Mouse (Mus musculus) kidney, postnatal 25 days (tissue): Measurements from ENCODE around the gene Poc1b.
A peak's percentile ranks its signal among the peaks of the same experiment; 100 is the strongest.
"Not testable (repeated sequence)": the region's sequence is repeated elsewhere in the genome, so short reads cannot be mapped to it uniquely, and the experiment has no call there.

Experiments used
- DNase-seq, 2 experiments: peaks; one replicate each; pipeline ENCODE4 v3.0.0; 2021; ENCODE audit warnings: mixed read lengths in 2 of 2

Poc1b gene

DNA sequence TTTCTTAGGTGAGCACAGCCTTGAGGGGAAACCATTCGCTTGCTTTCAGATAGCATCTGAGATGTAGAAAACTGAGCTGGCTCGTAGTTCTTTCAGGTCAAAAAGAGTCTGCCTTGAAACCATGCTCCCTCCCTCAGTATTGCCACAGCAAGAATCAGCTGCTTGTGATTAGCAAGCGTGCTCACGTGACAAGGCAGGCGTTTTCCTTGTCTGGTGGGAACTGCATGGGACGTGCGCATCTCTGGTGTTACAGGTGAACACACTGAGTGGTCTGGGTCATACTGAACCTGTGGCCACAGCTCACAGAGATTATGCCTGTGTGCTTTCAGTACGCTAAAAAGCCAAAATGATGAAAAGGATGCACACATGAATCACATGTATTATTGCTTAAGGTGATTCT, 90.3 kb downstream of the Poc1b start:
- DNase-seq = peak in 1 of 2 experiments; percentile 18

DNA sequence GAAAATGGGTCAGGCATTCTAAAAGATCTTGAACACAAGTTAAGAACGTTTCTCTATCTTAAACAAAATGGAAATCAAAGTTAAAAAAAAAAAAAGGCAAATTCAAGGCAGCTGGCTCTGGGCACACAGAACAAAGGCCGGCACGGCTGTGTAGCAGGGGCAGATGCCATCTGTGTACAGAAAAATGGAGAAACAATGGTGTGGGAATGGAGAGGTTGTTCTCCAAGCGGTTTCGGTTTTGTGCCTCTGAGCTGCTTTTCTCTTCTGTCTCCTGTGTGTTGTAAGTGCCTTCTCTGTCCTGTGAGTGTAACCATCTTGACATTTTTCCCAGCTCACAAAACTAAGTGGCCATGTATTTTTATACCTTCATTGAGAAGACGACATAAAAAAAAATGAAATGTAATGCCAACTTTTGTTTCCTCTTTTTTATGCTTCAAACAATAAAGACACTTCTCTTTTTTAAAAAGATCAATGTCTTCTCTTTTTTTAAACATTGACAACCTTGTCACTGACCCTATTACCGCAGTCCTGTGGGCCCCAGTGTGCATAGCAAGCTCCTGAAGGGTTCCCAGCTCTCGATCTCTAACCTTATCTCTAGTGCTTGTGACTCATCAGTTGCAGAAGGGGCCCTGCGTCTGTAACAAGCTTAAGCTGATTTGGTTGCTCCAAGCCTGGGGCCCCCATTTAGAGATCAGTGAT, 90.9 kb downstream of the Poc1b start:
- DNase-seq = no peak

DNA sequence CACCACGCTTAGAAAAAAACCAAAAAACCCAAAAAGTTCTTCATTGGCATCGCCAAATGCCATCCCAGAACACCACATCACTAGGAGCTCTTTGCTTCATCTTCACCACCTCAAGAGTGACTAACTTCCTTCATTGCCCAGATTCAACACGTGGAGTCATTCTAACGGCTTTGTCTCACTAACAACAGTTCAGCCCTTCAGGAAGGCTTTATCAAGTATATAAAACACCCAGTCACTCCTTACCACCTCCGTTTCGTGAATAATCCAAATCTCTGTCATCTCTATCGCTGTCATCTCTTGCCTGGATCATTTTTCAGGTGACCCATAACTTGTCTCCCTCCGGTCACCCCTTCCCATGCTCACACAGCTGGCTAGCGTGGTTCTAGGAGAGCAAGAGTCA, 92.1 kb downstream of the Poc1b start:
- no peak for DNase-seq

DNA sequence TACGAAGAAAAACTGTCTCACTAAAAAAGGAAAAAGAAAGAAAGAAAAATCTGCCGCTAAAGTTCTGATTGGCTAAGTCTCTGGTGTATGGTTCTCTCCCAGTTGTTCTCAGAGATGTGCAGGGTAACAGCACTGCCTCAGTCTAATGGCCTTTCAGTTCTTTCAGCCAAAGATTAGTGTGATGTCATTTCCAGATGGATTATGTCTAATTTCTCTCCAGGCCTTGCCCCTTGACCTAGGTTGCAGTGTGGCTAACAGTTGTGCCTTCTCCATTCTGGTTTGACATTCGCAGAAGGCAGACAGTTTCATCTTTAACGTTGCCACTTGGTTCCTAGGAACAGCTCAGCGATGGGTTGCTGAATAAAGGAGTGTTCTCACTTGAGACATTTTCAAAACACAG, 94.1 kb downstream of the Poc1b start:
- peak in 1 of 2 experiments; percentile 30 for DNase-seq

DNA sequence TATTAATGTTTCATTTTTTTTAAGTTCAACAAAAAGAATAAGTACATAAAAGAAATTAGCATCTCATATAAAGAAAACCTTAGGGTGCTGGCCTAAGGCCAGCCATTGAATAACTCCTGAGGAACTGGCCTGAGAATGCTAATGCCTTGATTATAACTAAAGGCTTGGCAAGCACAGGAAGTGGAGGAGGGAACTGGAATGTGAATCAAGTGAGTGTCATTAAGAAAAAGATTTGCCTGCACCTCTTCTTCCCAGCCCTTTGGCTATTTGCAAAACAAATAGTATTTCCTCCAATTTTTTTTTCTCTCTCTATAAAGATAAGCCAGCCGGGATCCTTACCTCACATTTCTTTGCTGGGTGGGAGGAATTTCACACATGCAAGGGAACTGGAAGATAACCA, 95.0 kb downstream of the Poc1b start:
- DNase-seq = peak in 1 of 2 experiments; percentile 41

DNA sequence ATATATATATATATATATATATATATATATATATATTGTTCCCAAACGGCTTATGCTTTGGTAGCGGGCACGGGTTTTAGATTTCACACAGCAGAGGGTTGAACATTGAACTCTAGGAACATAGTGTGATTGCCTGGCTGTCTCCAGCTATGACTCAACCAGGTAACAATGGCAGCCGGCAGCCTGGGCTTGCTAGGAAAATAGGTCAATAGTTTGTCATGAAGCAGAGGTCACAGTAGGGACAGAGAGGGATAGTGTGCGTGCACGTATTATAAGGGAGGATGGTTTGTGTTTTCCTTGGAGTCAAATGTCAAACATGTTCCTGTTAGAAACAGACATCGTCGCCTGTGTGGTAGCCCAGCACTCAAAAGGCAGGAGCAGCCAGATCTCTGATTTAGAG, 95.5 kb downstream of the Poc1b start:
- DNase-seq = peak in 1 of 2 experiments; percentile 52

DNA sequence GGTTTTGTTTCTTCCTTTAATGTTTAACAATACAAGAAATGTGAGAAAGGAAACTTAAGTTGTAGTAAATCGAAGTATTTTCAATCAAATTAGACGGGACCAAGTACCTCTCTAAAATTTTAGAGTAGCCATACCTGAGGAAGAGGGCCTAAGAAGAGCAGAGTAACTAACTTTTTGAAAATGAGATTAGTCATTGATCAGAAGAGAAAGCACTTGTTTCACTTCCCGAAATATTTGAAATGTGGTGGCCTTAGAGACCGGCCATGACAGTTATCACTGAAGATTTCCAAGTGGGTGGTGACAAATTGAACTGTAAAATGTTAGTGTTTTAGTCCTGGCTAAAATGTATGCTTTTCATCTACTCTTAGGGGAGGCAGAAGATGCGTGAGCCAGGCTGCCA, 96.3 kb downstream of the Poc1b start:
- no peak for DNase-seq

DNA sequence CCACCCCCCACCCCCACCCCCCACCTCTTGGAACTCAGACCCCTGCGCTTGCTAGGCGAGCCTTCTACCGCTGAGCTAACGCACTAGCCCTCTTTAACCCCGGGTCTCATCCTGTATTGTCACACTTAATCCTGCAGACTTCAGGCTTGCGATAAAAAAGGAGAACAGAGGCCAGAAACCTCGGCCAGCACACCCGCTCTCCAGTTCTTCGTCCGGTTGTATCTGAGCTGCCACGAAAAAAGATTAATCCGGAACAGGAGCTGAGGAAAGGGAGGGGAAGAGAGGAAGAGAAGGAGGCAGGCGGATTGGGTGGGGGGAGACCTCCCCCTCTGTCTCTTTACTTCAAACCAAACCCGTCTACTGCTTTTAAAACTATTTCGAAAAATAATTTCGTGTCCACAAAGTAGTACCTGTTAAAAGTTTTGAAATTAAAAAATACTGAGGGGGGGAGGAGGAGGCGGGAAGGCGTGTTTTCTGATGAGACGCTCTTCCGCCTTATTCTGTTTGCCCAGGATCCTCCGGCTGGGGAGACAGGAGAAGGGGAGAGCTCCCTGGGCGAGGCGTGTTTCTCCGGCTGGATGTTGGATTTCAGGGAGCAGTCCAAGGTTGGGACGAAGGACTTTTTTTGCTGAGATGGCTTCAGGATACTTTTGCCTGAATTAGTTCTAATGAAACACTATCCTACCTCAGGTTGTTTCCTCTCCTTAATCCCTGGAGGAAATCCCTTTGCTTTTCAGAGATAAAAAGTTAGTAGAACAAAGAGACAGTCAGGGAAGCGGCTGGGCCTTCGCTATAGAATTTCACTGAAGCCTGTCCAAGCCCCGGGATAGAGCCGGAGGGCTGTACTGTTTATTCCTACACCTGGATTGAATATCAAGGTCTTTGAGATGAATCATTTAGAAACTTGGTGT, 97.0 kb downstream of the Poc1b start:
- DNase-seq = peak; percentile 54 to 63

DNA sequence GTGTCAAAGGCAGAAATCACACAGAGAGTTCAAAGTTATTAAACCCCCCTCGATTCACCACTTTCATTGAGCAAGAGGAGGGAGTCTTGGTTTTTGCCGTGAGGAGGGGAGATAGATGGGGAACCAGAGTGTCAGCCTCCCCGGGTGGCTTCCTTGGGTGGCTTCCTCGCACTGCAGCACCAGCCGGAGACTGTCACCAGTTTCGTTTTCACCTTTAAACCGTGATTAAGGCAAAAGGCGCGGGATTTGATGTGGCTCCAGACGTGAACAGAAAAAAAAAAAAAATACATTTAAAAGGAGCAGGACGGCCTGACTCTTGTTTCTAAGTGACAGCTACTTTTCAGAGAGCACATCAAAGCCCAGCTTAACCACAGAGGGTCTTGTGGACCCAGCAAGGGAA, 97.7 kb downstream of the Poc1b start:
- DNase-seq = peak; percentile 55 to 61

DNA sequence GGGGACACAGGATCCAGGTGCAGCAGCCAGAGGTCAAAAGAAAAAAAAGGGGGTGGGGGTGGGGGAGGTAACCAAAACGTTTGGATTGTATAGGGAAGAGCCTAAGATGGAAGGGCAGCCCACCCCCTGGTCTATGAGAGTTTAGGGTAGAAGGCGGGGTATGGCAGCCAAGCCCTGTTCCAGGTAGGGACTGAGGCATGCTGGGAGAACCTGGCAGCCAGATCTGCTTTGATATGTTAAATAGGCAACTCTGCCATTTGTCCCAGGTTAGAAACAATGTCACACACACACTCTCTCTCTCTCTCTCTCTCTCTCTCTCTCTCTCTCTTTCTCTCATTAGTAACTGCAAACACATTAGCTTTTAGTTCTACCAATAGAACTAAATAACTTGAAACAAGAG, 100.3 kb downstream of the Poc1b start:
- DNase-seq = no peak

DNA sequence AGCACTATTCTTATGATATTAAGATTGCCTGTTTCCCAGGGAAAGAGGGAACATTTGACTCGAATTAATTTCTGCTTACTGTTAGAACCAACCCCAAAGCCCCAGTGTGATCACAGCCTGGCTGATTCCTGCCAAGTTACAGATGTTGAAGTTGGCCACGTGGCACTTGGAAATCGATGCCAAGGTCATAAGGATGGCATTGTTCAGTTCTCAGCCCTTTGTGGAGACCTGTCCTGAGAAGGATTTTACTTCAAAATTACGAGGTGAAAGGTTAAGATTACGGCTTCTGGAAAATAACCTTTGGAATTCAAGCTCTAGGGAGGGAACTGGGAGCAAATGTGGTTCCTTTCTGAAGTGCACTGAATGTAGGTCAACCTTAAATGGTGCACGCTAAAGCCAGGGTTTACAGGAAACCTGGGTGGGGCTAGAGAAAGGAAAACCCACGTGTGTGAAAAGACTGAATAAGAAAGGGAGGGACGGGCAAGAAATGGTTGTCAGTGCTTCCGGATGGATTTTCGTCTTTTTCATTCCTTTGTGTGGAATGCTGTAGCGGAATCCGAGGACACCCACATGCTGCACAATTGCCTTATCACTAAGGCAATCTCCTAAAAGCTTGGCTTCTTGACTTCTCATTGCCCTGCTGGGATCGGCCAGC, 102.4 kb downstream of the Poc1b start:
- DNase-seq = peak; percentile 59 to 76

DNA sequence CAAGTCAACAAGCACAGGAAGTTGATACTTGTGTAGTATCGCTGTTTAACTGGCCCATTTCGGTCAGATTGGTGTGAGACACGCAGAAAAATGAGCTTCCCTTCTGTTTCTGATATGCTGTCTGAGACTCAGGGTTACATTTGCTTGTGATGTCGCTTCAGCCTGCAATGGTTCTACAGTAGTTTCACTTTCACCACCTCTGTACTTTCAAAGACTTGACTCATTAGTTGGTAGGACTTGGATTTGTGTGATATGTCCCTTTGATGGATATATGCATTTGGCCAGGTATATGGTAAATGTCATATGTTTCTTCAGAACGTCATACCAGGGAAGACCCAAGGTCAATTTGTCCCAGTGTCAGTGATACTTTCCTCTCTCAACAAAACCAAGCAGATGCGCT, 104.2 kb downstream of the Poc1b start:
- no peak for DNase-seq

DNA sequence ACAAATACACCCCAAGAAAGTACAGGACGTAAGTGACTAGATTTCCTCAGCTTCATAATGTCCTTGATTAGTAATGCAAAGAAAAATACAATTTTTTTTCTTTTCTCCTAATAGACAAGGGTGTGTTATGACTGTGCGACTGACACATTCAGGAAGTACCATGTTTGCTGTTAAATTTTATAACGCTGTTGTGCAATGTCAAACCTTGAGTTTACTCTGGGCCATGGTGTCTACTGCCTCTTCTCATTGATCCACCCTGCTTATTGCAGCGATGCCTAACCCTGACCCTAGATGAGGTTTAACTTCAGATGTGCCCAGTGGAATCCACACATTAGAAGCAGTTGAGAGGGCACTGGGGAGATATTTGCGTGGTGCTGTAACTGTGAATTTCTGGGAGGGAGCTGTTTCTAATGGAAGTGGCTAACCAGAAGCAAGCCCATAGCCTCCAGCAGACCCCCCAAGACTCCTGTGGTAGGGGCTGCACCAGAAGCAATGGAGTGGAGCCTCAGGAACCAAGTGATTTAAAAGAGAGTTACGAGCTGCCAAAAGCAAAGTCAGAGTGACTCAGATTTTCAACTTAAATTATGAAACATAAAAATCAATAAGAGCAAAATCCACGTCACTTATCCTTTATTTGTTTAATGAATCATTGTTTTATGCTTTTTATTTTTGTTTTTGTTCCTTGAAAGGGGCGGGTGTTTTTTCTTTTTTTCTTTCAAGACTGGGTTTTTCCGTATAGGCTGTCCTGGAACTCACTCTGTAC, 104.8 kb downstream of the Poc1b start:
- DNase-seq = no peak

DNA sequence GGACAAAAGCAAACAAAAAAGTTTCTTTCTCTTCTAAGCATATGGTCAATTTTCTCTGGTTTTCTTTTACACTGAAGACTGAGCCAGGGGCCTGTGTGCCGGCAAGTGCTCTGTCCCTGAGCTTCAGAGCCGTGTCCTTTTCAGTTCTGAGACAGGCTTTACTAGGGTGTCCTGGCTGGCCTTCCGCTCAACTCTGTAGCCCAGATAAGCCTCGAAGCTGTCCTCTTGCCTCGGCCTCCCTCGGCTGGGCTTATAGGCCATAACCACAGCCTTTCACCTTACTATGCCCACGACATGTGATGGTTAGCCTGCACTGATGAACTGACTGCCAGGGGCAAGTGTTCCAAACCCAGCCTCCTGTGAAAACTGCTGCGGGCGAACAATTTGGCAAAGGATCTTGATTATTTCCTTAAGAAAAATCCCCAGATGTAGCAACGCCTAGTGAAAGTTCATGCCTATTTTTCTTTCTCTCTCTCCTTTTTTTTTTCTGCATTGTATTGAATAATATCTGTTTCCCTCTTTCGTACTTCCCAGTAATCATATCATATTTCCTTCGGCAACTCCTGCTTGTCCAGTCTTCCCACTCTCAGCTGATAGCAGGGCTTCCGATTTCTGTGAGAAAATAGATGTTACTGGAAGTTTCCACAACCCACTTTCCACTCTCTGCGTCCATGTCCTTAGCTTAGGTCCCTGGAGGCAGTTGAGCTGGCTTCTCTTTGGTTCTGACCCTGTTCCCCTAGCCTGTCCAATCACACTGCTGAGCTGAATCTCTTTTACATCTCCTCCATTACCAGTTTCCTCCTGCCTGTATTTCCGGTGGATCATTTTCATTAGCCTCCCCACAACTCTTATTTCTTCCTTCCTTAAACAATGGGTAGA, 107.8 kb downstream of the Poc1b start:
- no peak for DNase-seq

DNA sequence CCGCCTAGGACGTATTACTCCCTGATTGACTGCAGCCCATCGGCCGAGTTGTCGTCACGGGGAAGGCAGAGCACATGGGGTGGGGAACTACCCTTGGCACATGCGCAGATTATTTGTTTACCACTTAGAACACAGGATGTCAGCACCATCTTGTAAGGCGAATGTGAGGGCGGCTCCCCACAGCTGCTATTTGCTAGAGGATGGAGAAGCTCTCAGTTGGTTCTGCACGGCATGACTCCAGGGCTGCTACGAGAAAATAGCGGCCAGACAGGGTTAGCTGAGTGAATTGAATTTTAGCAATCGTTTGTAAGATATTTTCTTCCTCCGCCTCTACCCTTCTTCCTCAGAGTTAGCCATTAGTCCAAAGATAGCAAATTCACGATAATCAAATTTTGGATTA, 109.7 kb downstream of the Poc1b start:
- not testable (repeated sequence) for DNase-seq

DNA sequence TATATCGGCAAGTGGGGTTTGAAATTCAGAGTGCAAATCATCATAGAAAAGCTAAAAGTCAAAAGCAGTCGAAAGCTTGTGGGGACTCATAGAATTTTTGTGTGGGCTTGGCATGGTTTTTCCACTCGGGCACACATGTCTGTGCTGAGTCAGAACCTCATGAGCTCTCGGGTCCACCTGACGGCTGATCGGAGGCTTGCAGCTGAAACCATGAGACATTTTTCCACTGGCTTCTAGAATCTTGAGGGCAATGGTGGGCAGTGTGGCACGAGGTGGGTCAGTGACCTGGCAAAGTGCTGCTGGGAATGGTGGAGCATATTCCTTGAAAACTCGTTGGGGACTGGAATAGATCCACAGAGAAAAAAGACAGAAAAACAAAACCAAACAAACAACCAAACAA, 114.7 kb downstream of the Poc1b start:
- no peak for DNase-seq

DNA sequence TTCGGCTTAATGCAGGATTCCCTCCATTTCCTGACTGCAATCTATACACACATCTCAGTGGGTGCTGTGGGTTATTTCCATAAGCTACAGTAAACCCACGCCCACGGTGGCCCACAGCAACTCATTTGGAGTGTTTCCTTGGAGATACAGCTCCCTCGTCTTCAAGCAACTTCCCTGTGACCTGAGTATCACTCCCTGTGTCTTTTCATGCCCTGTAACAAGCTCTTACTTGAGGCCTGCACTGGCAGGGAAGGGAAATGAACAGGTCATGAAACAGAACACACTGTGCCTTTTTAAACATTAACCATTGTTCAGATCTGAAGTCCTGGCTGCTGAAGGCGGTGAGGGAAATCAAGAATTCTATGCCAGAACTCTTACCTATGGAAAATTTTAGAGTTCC, 115.9 kb downstream of the Poc1b start:
- peak; percentile 31 to 78 for DNase-seq

DNA sequence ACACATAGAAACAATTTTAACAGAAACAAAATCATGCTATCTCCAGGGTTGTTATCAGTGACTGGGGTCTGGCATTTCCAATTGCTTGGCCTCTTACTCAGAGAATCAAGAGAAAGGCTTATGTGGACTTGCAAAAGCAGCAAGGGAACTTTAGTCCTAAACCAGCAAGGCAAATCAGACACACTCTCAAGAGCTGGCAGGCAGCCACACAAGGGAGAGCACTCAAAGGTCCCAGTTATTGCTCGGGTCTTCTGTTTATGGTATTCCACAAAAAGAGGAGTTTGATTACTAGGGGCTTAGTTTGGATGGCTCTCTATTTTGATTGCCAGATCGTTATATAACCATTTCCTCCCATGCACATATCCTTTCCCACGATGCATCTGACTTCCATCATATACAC, 117.4 kb downstream of the Poc1b start:
- DNase-seq = peak; percentile 81 to 85

DNA sequence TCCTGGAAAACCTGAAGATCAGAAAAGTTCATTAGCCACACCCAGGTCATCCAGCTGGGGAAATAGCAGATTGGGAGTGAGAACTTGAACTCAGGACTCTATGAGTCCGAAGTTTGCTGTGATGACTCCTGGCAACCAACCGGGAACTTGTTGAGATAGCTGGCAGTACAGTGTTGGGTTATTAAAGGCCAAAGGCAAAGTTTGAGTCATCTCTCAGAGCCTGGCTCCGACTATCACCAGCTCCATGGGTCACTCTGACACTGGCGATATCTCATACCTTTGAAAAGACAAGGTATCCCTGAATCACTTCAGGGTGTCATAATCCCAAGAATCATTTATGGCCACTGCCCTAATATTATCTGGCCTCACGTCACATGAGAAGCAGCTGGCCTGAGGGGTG, 119.9 kb downstream of the Poc1b start:
- no peak for DNase-seq

DNA sequence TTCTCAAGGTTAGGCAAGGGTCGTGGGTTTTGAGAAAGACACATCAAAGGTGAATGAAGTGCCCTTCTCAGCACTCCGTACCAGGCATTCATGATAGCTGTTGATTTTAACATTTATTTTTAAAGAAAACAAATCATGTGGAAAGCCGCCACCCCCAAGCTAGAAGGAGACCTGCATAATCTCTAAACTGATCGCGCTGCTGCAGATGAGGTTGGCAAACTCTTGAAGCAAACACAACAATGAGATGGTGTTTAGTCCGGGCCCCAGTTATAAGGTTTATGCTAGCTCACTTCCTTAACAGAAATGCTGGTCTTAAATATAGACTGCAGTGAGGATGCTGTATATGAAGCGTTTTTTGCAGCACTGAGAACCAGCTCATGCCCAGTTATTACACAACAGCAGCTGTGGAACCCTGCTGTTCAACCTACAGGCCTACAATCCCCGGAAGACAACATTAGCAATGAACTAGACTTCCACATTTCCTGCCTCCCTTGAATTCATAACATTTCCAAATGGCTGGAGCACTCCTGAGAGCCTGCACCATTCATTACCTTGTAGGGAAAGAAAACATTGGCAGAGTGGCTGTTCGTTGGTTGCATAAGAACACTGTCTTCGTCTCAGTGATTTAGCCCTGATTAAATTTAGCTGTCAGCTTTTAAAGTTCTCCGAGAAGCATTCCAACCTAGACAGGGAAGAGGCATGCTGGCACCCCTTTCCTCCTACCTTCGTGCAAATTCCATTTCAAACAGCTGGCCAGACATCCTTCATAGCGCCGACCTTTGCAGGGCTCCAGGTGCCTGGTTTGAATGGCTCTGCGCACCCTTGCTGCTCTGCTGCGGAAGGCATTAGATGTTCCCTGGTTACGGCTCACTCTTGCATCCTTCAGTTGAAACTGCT, 121.4 kb downstream of the Poc1b start:
- DNase-seq = peak; percentile 43 to 70
